Mouse (Mus musculus) E14TG2a.4 (cell line): ENCODE results near the gene Fam129b.

Experiments
- H3K27me3 ChIP-seq: 2 replicates; pipeline ENCODE4 v1.6.1; 2014; ENCODE audit warnings: low read length, control low read depth; ENCODE audit not compliant: insufficient read depth
- H3K36me3 ChIP-seq: 2 replicates; pipeline ENCODE4 v1.6.1; 2014; ENCODE audit warnings: low read length, control low read depth; ENCODE audit not compliant: insufficient read depth
- H3K4me1 ChIP-seq: replicated peaks from 2 replicates; pipeline ENCODE4 v1.6.1; 2014; ENCODE audit warnings: low read depth, low read length, control low read depth
- H3K4me3 ChIP-seq: replicated peaks from 2 replicates; pipeline ENCODE4 v1.5.1; 2014; ENCODE audit warnings: mild to moderate bottlenecking, low read length
- H3K9me3 ChIP-seq: 2 replicates; pipeline ENCODE4 v1.6.1; 2014; ENCODE audit warnings: low read length, control low read depth
- CTCF ChIP-seq: conservative IDR thresholded peaks from 2 replicates; pipeline ENCODE4 v1.5.1; 2014; ENCODE audit warnings: low read length
- NANOG ChIP-seq: IDR thresholded peaks from 2 replicates; pipeline ENCODE4 v1.6.1; 2014; ENCODE audit warnings: borderline replicate concordance, low read length, mixed read lengths
- POU5F1 ChIP-seq: IDR thresholded peaks from 2 replicates; pipeline ENCODE4 v1.6.1; 2014; ENCODE audit warnings: low read length, borderline replicate concordance

The Fam129b gene

GRCm38 (mm10) chr2:32963981-32964380 is 88.1 kb downstream of the Fam129b start:
- Histone ChIP-seq H3K36me3 (peaks cover 47% of the 10 kb centered on the region), H3K27me3 (no peaks in the 10 kb centered on the region), H3K4me1 (peaks cover 68% of the 10 kb centered on the region), H3K4me3 (peak overlapping the region; percentile 100), H3K9me3 (no peaks in the 10 kb centered on the region)
- TF ChIP-seq POU5F1 (no peak), CTCF (no peak), NANOG (no peak)

- TF ChIP-seq CTCF = no peak
- no peak for TF ChIP-seq NANOG
- no peak for TF ChIP-seq POU5F1
- H3K4me1 ChIP-seq = peaks cover 60% of the 10 kb centered on the region
- H3K36me3 ChIP-seq = peaks cover 42% of the 10 kb centered on the region
- H3K27me3 ChIP-seq = no peaks in the 10 kb centered on the region
- H3K4me3 ChIP-seq = peak overlapping the region; percentile 100
- H3K9me3 ChIP-seq = no peaks in the 10 kb centered on the region
Measured at GRCm38 (mm10) chr2:32964659-32965457, 88.9 kb downstream of the Fam129b start.

GRCm38 (mm10) chr2:32965511-32966183 is 89.7 kb downstream of the Fam129b start:
- Histone ChIP-seq H3K9me3 (no peaks in the 10 kb centered on the region), H3K27me3 (no peaks in the 10 kb centered on the region), H3K4me3 (peak overlapping the region; percentile 86), H3K4me1 (peaks cover 60% of the 10 kb centered on the region), H3K36me3 (peaks cover 39% of the 10 kb centered on the region)
- TF ChIP-seq NANOG = no peak
- TF ChIP-seq CTCF = no peak
- no peak for TF ChIP-seq POU5F1

GRCm38 (mm10) chr2:32966184-32966688 is 90.3 kb downstream of the Fam129b start:
- no peak for TF ChIP-seq POU5F1
- TF ChIP-seq NANOG = no peak
- TF ChIP-seq CTCF = no peak
- no peaks in the 10 kb centered on the region for H3K27me3 ChIP-seq
- H3K4me3 ChIP-seq = peak overlapping the region; percentile 86

GRCm38 (mm10) chr2:32966689-32967631 is 91.0 kb downstream of the Fam129b start:
- Histone ChIP-seq H3K4me3 (peak overlapping the region; percentile 86), H3K27me3 (no peaks in the 10 kb centered on the region), H3K36me3 (peaks cover 41% of the 10 kb centered on the region), H3K4me1 (peaks cover 68% of the 10 kb centered on the region), H3K9me3 (no peaks in the 10 kb centered on the region)
- TF ChIP-seq POU5F1 = no peak
- peak; percentile 49 for TF ChIP-seq CTCF
- no peak for TF ChIP-seq NANOG

More at GRCm38 (mm10) chr2:32966184-32966688, 90.3 kb downstream of the Fam129b start:
- H3K9me3 ChIP-seq = no peaks in the 10 kb centered on the region
- H3K4me1 ChIP-seq = peaks cover 62% of the 10 kb centered on the region
- peaks cover 39% of the 10 kb centered on the region for H3K36me3 ChIP-seq

GRCm38 (mm10) chr2:32968024-32968614 is 92.2 kb downstream of the Fam129b start:
- no peak for TF ChIP-seq CTCF
- TF ChIP-seq NANOG = no peak
- no peak for TF ChIP-seq POU5F1
- Histone ChIP-seq H3K9me3 (no peaks in the 10 kb centered on the region), H3K27me3 (no peaks in the 10 kb centered on the region), H3K4me1 (peaks cover 68% of the 10 kb centered on the region), H3K36me3 (peaks cover 38% of the 10 kb centered on the region), H3K4me3 (peak overlapping the region; percentile 86)

GRCm38 (mm10) chr2:32969326-32969725 is 93.4 kb downstream of the Fam129b start:
- Histone ChIP-seq H3K4me1 (peaks cover 60% of the 10 kb centered on the region), H3K36me3 (peaks cover 38% of the 10 kb centered on the region), H3K9me3 (no peaks in the 10 kb centered on the region), H3K27me3 (no peaks in the 10 kb centered on the region), H3K4me3 (no peak overlapping the region)
- TF ChIP-seq NANOG = no peak
- no peak for TF ChIP-seq POU5F1
- no peak for TF ChIP-seq CTCF

- Histone ChIP-seq H3K4me1 (peaks cover 48% of the 10 kb centered on the region), H3K4me3 (no peak overlapping the region), H3K9me3 (no peaks in the 10 kb centered on the region), H3K36me3 (peaks cover 49% of the 10 kb centered on the region), H3K27me3 (no peaks in the 10 kb centered on the region)
- TF ChIP-seq NANOG (no peak), POU5F1 (no peak), CTCF (no peak)
Measured at GRCm38 (mm10) chr2:32971235-32971634, 95.3 kb downstream of the Fam129b start.
